Mouse (Mus musculus) kidney, postnatal 0 days (tissue): Measurements from ENCODE around the gene Il17f. TPM values are rescaled to one million over a fixed set of nuclear protein-coding genes. Genes with fewer than 3 reads are reported as not detected.

ENCODE experiments used
- ATAC-seq: fragments of 200-750 bp; cut with Nextera tagmentation; replicated peaks from 2 replicates; pipeline ENCODE4 v1.8.0; 2017; ENCODE audit warnings: low read depth, moderate number of reproducible peaks, moderate TSS enrichment, moderate library complexity; ENCODE audit not compliant: low FRiP score
- DNase-seq: peaks from one replicate; pipeline ENCODE4 v3.0.0-alpha.2; 2016; ENCODE audit warnings: low spot score
- H3K27ac ChIP-seq: fragments of 300-500 bp; sonication (generic); 2 replicates; pipeline ENCODE4 v1.5.1; 2014; ENCODE audit warnings: mild to moderate bottlenecking
- H3K27me3 ChIP-seq: fragments of 300-500 bp; sonication (generic); 2 replicates; pipeline ENCODE4 v1.6.1; 2014; ENCODE audit warnings: low read length, mixed read lengths; ENCODE audit not compliant: insufficient read depth
- H3K36me3 ChIP-seq: fragments of 300-500 bp; sonication (generic); 2 replicates; pipeline ENCODE4 v1.6.1; 2014; ENCODE audit warnings: low read length, mixed read lengths; ENCODE audit not compliant: insufficient read depth
- H3K4me1 ChIP-seq: fragments of 300-500 bp; sonication (generic); replicated peaks from 2 replicates; pipeline ENCODE4 v1.6.1; 2014; ENCODE audit warnings: antibody characterized with exemption, low read length, mixed read lengths; ENCODE audit not compliant: insufficient read depth
- H3K4me2 ChIP-seq: fragments of 300-500 bp; sonication (generic); 2 replicates; pipeline ENCODE4 v1.6.1; 2014; ENCODE audit warnings: mild to moderate bottlenecking, low read length, moderate library complexity, mixed read lengths
- H3K4me3 ChIP-seq: fragments of 300-500 bp; sonication (generic); replicated peaks from 2 replicates; pipeline ENCODE4 v1.5.1; 2014; ENCODE audit warnings: low read depth, low read length
- H3K9ac ChIP-seq: fragments of 300-500 bp; sonication (generic); 2 replicates; pipeline ENCODE4 v1.6.1; 2014; ENCODE audit warnings: low read depth, low read length
- H3K9me3 ChIP-seq: fragments of 300-500 bp; sonication (generic); replicated peaks from 2 replicates; pipeline ENCODE4 v1.6.1; 2016; ENCODE audit warnings: low read length, inconsistent platforms, mixed read lengths
- CTCF ChIP-seq: IDR thresholded peaks from 2 replicates; pipeline ENCODE4 v1.5.1; 2016; ENCODE audit warnings: antibody characterized with exemption, low read depth, mild to moderate bottlenecking, moderate library complexity
- WGBS: fragments of 180-500 bp; shearing (Covaris S2); extraction: QIAGEN DNeasy Blood & Tissue Kit; methylation state at CpG from one replicate; pipeline ENCODE4 v1.1.7; 2014; 5-methylcytosine and 5-hydroxymethylcytosine counted together
- polyA plus RNA-seq: library from polyadenylated mRNA; unstranded; fragments of >200 nt; fragmentation: Nextera tagmentation; extraction: Ambion mirVana; gene quantifications from 2 replicates; pipeline ENCODE4 v1.2.1, GENCODE M21; 2015

The Il17f gene
- polyA plus RNA-seq, 1 experiment from 2014 or later: not detected

GRCm38 (mm10) chr1:20736572-20736971 lies 53.8 kb downstream of the Il17f start:
- WGBS: 74% methylated on average over 4 of the region's 4 CpGs
- H3K4me2 ChIP-seq: no peak overlapping the region
- ATAC-seq (no peak), DNase-seq (no peak)
- no peaks in the 10 kb centered on the region for H3K27me3 ChIP-seq
- H3K4me3 ChIP-seq: no peak overlapping the region
- H3K4me1 ChIP-seq: no peaks in the 10 kb centered on the region
- no peaks in the 10 kb centered on the region for H3K36me3 ChIP-seq
- no peaks in the 10 kb centered on the region for H3K9me3 ChIP-seq
- no peak for TF ChIP-seq CTCF
- H3K27ac ChIP-seq: no peak overlapping the region
- no peak overlapping the region for H3K9ac ChIP-seq

- TF ChIP-seq CTCF: no peak
- H3K9ac ChIP-seq: no peak within 1 kb of the TSS
- H3K4me2 ChIP-seq: no peak within 1 kb of the TSS
- no peaks in the 10 kb centered on the region for H3K36me3 ChIP-seq
- no peak for DNase-seq
- WGBS: 93% methylated on average over 10 of the region's 10 CpGs
- H3K27ac ChIP-seq: no peak within 1 kb of the TSS
- no peak within 1 kb of the TSS for H3K4me3 ChIP-seq
- H3K9me3 ChIP-seq: no peaks in the 10 kb centered on the region
- no peaks in the 10 kb centered on the region for H3K27me3 ChIP-seq
- no peak for ATAC-seq
- no peaks in the 10 kb centered on the region for H3K4me1 ChIP-seq
These were observed 59.5 kb downstream of the Il17f start, which contains the start of gene Il17a for GRCm38 (mm10) chr1:20730903-20731302. Gene Il17a, plus strand, starts transcription at chr1:20730905.

Other genes with a start within 250 kb of the Il17f start
- 6.4 and 7.0 TPM in 2 replicates for gene Pkhd1, start 172.6 kb downstream of the Il17f start, polyA plus RNA-seq
- gene Il17a, start 59.7 kb downstream of the Il17f start, polyA plus RNA-seq: not detected in 2 replicates
- 68.5 and 84.4 TPM in 2 replicates for gene Mcm3, start 29.7 kb upstream of the Il17f start, polyA plus RNA-seq
- gene Paqr8, start 100.0 kb upstream of the Il17f start, polyA plus RNA-seq: 2.1 and 2.6 TPM in 2 replicates
- gene Efhc1, start 161.0 kb upstream of the Il17f start, polyA plus RNA-seq: 2.0 and 2.7 TPM in 2 replicates